Mouse (Mus musculus) brown adipose tissue, adult 24 weeks (tissue): Measurements from ENCODE around the gene Ptger3. TPM values are rescaled to one million over a fixed set of nuclear protein-coding genes. Genes with fewer than 3 reads are reported as not detected.

Experiments
- H3K27ac ChIP-seq: fragments of 200-500 bp; replicated peaks from 2 replicates; pipeline ENCODE4 v1.5.1; 2012; ENCODE audit warnings: low read depth, mild to moderate bottlenecking, low read length
- H3K4me1 ChIP-seq: fragments of 200-500 bp; 2 replicates; pipeline ENCODE4 v1.6.1; 2012; ENCODE audit warnings: low read length, mixed read lengths; ENCODE audit not compliant: control insufficient read depth, insufficient read depth, insufficient read length
- H3K4me3 ChIP-seq: fragments of 200-500 bp; 2 replicates; pipeline ENCODE4 v1.5.1; 2012; ENCODE audit warnings: low read depth, mild to moderate bottlenecking, low read length, moderate library complexity; ENCODE audit not compliant: insufficient read depth
- polyA plus RNA-seq: library from polyadenylated mRNA; stranded (reverse); fragments of >200 nt; gene quantifications from 2 replicates; pipeline ENCODE4 v1.2.4, GENCODE M21; 2012; ENCODE audit not compliant: missing spikeins, insufficient read depth, insufficient read length

The Ptger3 gene
- polyA plus RNA-seq, 1 experiment: 119 TPM

DNA sequence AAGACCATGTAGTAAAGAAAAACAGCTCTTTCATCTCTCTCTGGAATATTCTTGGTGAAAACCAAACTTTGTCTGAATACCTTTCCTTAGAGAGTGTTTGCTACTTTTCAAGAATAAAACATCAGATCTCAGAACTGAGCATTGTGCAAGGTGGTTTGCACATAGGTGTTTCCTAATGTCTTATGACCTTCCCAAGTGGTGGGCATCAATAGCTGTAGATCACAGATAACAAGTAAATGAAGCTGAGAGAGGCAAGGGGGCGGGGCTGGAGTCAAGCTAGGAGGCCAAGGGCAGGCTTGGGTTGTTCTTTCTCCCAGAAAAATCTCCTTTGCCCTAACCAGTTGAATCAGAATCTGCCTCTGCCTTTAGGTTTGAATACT is 9.6 kb downstream of the Ptger3 start:
- Histone ChIP-seq H3K4me3 (no peak overlapping the region), H3K27ac (no peak overlapping the region; the same call in 1 of the 2 replicates), H3K4me1 (peaks cover 17% of the 10 kb centered on the region)

DNA sequence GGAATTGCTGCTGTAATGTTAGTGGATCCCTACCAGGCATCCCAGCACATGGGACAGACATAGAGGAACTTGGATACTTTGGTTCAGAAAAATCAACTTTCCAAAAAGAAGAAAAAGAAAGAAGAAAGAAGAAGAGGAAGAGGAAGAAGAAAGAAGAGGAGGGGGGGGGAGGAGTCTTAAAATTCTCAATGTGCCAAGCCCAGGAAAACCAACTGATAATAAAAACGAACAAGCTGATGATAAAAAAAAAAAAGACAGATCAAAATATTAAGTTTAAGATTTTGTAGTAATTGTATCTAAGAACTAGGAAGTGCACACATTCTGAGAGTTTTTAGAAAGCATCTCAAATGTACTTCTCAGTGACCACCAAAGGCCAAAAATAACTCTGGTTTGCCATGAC is 10.2 kb downstream of the Ptger3 start:
- no peak overlapping the region for H3K4me3 ChIP-seq
- H3K4me1 ChIP-seq: peaks cover 16% of the 10 kb centered on the region

DNA sequence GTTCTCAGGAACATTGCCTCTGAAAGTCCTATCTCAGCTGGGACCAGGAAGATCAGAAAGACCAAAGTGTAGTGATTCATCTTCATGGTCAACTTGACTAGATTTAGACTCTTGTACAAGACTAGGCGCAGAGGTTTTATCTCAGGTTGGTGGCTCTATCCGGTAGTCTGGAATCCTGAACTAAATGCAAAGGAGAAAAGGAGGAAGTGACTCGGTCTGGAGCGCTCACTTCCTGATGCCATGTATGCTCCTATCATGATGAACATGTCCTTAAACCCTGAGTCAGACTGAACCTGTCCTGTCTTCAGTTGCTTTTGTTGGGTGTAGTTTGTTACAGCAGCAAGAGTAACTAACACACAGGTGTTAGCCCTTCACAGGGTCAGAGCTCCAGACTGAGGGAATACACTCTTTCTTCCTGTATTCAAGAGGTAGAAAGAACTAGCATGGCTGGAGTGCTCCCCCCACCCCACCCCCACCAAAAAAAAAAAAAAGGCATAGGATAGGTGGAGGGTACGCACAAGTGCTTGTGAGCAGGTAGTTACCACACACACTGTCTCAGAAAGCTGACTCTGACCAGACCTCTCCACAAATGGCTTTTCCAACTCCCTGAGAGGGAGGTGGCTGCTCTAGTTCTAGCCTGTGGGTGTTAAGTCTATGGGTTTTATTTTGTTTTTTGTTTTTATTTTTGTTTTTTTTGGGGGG is 11.9 kb downstream of the Ptger3 start:
- Histone ChIP-seq H3K27ac (no peak overlapping the region), H3K4me1 (peaks cover 13% of the 10 kb centered on the region), H3K4me3 (no peak overlapping the region)

More for the DNA sequence above, 10.2 kb downstream of the Ptger3 start:
- H3K27ac ChIP-seq: no peak overlapping the region

DNA sequence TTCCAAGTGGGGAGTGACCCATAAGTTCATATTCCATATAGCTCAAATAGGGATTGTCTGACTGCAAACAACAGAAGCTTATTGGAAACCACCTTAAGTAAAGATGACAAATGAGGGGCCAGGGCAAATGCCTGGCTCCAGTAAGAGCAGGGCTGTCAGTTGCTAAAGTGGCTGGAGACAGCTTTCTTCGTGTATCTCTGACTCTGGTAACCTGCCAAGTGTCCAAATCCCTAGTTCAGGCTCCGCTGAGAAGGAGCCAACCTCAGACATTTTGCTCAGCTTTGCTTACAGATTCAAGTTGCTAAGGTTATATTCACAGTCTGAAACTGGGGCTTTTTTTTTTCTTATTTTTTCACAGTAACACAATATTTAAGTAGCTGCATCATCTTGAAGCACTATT is 12.7 kb downstream of the Ptger3 start:
- no peak overlapping the region for H3K27ac ChIP-seq
- no peak overlapping the region for H3K4me3 ChIP-seq

DNA sequence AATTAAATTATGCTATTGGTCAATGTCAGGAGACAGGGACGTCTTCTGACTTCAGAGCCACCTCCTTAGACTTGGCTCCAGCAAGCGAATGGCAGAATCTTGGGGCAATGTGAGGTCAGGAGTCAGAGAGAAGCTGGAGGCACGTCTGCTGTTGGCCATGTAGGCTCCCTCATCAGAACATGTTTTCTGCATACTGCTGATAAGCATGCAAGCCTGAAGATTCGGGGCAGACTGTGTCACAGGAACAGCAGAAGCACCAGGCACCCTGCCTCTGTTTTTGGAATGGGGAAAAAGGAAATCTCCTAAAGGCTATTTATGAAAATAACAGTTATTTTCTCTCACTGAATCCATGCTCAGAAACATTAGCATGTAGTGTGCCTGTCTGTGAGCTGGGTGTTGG is 13.6 kb downstream of the Ptger3 start:
- peak overlapping the region; percentile 56 for H3K27ac ChIP-seq
- H3K4me3 ChIP-seq: no peak overlapping the region
- H3K4me1 ChIP-seq: peaks cover 12% of the 10 kb centered on the region

More for the DNA sequence above, 12.7 kb downstream of the Ptger3 start:
- H3K4me1 ChIP-seq: peaks cover 13% of the 10 kb centered on the region

GRCm38 (mm10) chr3:157581755-157582154 is 15.1 kb downstream of the Ptger3 start:
- peaks cover 8% of the 10 kb centered on the region for H3K4me1 ChIP-seq
- no peak overlapping the region for H3K4me3 ChIP-seq
- H3K27ac ChIP-seq: no peak overlapping the region

- Histone ChIP-seq H3K27ac (no peak overlapping the region), H3K4me3 (no peak overlapping the region), H3K4me1 (peaks cover 12% of the 10 kb centered on the region)
Measured at GRCm38 (mm10) chr3:157582626-157583405, 16.1 kb downstream of the Ptger3 start.

DNA sequence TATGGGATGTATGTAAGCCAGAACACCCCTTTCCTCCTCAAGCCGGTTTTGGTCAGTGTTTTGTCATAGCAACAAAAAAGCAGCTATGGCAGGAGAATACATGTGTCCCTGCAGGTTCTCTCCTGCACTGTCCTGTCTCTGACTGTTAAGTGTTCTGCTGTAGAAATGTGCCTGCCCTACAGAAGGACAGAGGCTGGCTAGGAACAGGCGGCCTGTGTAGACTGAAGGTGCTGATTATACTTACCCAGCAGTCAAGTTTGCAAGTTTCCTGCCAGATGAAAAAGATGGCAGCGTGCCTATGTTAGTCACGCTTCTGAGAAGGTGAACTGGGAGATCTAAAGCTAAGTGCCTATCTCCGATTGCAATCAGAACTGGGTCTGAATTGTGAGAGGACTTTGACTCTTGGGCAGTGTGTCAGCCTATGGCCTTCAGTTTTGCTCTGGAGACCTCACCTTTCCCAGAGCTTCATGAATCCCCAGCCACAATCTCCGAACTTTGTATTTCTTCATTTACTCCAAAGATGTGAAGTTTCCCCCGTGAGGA is 31.2 kb downstream of the Ptger3 start:
- no peak overlapping the region for H3K4me3 ChIP-seq
- H3K27ac ChIP-seq: peak overlapping the region; percentile 41; the same call in 1 of the 2 replicates
- H3K4me1 ChIP-seq: peaks cover 7% of the 10 kb centered on the region

DNA sequence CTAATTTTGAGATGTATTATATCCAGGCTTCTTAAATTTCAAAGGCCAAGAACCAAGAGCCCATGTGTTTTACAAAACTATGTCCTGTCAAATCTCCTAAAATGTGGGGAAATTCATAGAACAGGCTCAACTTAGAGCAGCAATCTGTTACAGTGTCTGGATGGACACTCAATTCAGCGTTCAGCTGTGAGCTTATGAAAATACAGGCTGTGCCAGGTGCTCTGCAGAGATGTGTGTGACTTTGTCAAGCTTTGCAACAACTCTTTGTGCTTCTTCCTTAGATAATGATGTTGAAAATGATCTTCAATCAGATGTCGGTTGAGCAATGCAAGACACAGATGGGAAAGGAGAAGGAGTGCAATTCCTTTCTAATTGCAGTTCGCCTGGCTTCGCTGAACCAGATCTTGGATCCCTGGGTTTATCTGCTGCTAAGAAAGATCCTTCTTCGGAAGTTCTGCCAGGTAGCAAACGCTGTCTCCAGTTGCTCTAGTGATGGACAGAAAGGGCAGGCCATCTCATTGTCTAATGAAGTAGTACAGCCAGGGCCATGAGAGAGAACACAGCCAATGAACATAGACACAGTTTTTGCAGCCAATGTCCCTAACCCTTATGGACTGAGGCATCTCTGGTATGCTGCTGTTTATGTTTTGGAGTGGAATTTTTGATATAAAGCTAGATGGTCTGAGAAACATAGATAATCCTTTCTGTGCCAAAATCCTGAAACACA is 38.2 kb downstream of the Ptger3 start:
- Histone ChIP-seq H3K4me3 (no peak overlapping the region), H3K27ac (no peak overlapping the region), H3K4me1 (no peaks in the 10 kb centered on the region)

DNA sequence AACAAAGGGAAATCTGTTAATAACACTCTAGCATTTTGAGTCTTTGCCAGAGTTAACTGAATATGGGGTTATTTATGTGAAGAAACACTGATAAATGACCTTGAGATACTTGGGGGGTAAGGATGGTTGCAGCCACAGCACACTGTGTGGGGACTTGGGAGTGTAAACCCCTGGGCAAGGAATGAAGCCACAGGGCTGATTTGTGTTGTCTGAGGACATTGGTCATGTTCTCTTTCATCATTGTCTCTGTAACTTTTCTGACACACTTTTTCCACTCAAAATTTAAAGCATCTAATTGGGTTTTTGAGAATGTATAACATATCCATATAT is 38.7 kb downstream of the Ptger3 start:
- Histone ChIP-seq H3K27ac (no peak overlapping the region), H3K4me3 (no peak overlapping the region), H3K4me1 (no peaks in the 10 kb centered on the region)

GRCm38 (mm10) chr3:157613542-157613941 is 46.9 kb downstream of the Ptger3 start:
- H3K4me1 ChIP-seq: peaks cover 6% of the 10 kb centered on the region
- H3K4me3 ChIP-seq: no peak overlapping the region
- H3K27ac ChIP-seq: no peak overlapping the region

DNA sequence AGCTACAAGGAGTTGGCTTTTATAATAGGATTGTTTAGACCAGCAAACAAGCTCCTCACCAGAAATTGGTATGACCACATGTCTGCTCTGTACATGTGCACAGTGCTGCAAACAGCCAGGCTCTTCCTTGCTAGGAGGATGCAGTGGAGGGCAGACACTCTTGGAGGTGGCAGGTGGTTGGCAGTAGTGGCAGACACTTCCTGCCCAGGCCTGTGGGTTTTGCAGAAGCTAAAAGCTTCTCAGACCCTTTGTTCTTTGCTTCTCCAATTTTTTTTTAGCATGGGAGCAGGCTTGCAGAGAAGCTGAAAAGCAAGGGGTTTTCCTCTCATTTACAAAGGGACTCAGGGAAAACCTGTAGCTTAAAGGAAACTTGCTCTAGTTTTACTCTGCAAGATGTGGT is 50.3 kb downstream of the Ptger3 start:
- H3K27ac ChIP-seq: 0 out of 2 replicates have a peak overlapping the region, but pooled peaks have one; percentile 22
- no peak overlapping the region for H3K4me3 ChIP-seq
- H3K4me1 ChIP-seq: peaks cover 6% of the 10 kb centered on the region

GRCm38 (mm10) chr3:157627407-157627806 is 60.7 kb downstream of the Ptger3 start:
- Histone ChIP-seq H3K27ac (no peak overlapping the region), H3K4me1 (no peaks in the 10 kb centered on the region), H3K4me3 (no peak overlapping the region)

- Histone ChIP-seq H3K4me3 (no peak overlapping the region), H3K27ac (no peak overlapping the region), H3K4me1 (no peaks in the 10 kb centered on the region)
Measured at GRCm38 (mm10) chr3:157630671-157631070, 64.0 kb downstream of the Ptger3 start.

- Histone ChIP-seq H3K4me3 (no peak overlapping the region), H3K27ac (no peak overlapping the region), H3K4me1 (no peaks in the 10 kb centered on the region)
Measured at GRCm38 (mm10) chr3:157631383-157631782, 64.7 kb downstream of the Ptger3 start.
